Mouse (Mus musculus) lung, embryonic 16.5 days (tissue): Measurements from ENCODE around the gene Synpo2. TPM values are rescaled to one million over a fixed set of nuclear protein-coding genes. Genes with fewer than 3 reads are reported as not detected.
A peak's percentile ranks its signal among the peaks of the same experiment; 100 is the strongest.

Experiments used
- ATAC-seq: fragments of 200-750 bp; cut with Nextera tagmentation; 2 replicates; pipeline ENCODE4 v1.8.0; 2017; ENCODE audit warnings: low read depth, mild to moderate bottlenecking, moderate library complexity
- H3K27ac ChIP-seq: fragments of 300-500 bp; sonication (generic); 2 replicates; pipeline ENCODE4 v1.5.1; 2014; ENCODE audit warnings: mild to moderate bottlenecking, control low read depth, low read length
- H3K27me3 ChIP-seq: fragments of 300-500 bp; sonication (generic); 2 replicates; pipeline ENCODE4 v1.6.1; 2014; ENCODE audit warnings: low read depth, low read length, mixed read lengths; ENCODE audit not compliant: control insufficient read depth, insufficient read depth
- H3K36me3 ChIP-seq: fragments of 300-500 bp; sonication (generic); 2 replicates; pipeline ENCODE4 v1.6.1; 2014; ENCODE audit warnings: low read length; ENCODE audit not compliant: control insufficient read depth, insufficient read depth
- H3K4me1 ChIP-seq: fragments of 300-500 bp; sonication (generic); replicated peaks from 2 replicates; pipeline ENCODE4 v1.6.1; 2014; ENCODE audit warnings: low read length, mixed read lengths; ENCODE audit not compliant: control insufficient read depth, insufficient read depth
- H3K4me2 ChIP-seq: fragments of 300-500 bp; sonication (generic); 2 replicates; pipeline ENCODE4 v1.6.1; 2014; ENCODE audit warnings: low read depth, low read length, control low read depth
- H3K4me3 ChIP-seq: fragments of 300-500 bp; sonication (generic); 2 replicates; pipeline ENCODE4 v1.5.1; 2014; ENCODE audit warnings: mild to moderate bottlenecking, low read length, control low read depth
- H3K9ac ChIP-seq: fragments of 300-500 bp; sonication (generic); 2 replicates; pipeline ENCODE4 v1.6.1; 2014; ENCODE audit warnings: low read length, control low read depth
- H3K9me3 ChIP-seq: fragments of 300-500 bp; sonication (generic); 2 replicates; pipeline ENCODE4 v1.6.1; 2016; ENCODE audit warnings: low read length; ENCODE audit not compliant: control insufficient read depth
- WGBS: fragments of 180-500 bp; shearing (Covaris S2); extraction: QIAGEN DNeasy Blood & Tissue Kit; methylation state at CpG from one replicate; pipeline ENCODE4 v1.1.7; 2014; 5-methylcytosine and 5-hydroxymethylcytosine counted together
- polyA plus RNA-seq: library from polyadenylated mRNA; unstranded; fragments of >200 nt; fragmentation: Nextera tagmentation; extraction: Ambion mirVana; gene quantifications from 2 replicates; pipeline ENCODE4 v1.2.1, GENCODE M21; 2015

The Synpo2 gene
- polyA plus RNA-seq, result 9.1 and 12.1 TPM in 2 replicates

DNA sequence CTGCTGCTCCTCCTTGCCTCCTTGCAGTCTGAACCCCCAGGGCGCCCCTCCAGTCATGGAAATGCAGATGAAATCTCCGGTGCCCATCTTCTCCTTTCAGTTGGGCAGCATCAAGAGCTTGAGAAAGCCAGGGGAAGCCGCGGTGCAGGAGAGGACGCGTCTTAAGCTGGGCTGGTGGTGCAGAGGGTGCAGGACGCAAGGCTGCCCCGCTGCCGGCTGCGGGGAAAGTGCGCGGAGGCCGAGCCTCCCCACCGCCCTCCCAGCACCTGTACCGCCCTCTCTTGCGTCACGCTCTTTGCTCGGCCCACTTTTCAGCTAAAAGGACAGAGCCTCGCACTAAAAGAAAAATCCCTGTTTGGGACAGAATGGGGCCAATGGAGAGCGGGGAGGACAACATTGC, at the start of gene Synpo2:
TSS of gene Synpo2 (minus strand) at position 229 of the 400 bp plus-strand sequence.
- Histone ChIP-seq H3K27ac (no peak within 1 kb of the TSS), H3K4me3 (peak within 1 kb of the TSS; percentile 54), H3K9me3 (no peaks in the 10 kb centered on the region), H3K36me3 (no peaks in the 10 kb centered on the region), H3K4me2 (peak within 1 kb of the TSS; percentile 69), H3K9ac (peak within 1 kb of the TSS; percentile 61), H3K4me1 (peaks cover 6% of the 10 kb centered on the region; the same call in 1 of the 2 replicates), H3K27me3 (peaks cover 8% of the 10 kb centered on the region; the same call in 1 of the 2 replicates)
- WGBS, result under 1% methylated on average over 20 of the region's 20 CpGs
- ATAC-seq, result peak; percentile 84

GRCm38 (mm10) chr3:123285649-123286048, 49.7 kb upstream of the Synpo2 start:
- Histone ChIP-seq H3K9me3 (no peaks in the 10 kb centered on the region), H3K4me3 (no peak overlapping the region), H3K27ac (no peak overlapping the region), H3K27me3 (no peaks in the 10 kb centered on the region), H3K36me3 (peaks cover 13% of the 10 kb centered on the region), H3K4me1 (no peaks in the 10 kb centered on the region), H3K4me2 (no peak overlapping the region), H3K9ac (no peak overlapping the region)
- ATAC-seq, result peak; percentile 52; the same call in 1 of the 2 replicates

GRCm38 (mm10) chr3:123284284-123284683, 48.3 kb upstream of the Synpo2 start:
- H3K27me3 ChIP-seq, result no peaks in the 10 kb centered on the region
- ATAC-seq, result no peak
- no peaks in the 10 kb centered on the region for H3K4me1 ChIP-seq
- WGBS, result 94% methylated on average over 5 of the region's 5 CpGs
- no peak overlapping the region for H3K4me3 ChIP-seq
- H3K9me3 ChIP-seq, result no peaks in the 10 kb centered on the region
- H3K9ac ChIP-seq, result no peak overlapping the region
- H3K27ac ChIP-seq, result no peak overlapping the region
- H3K4me2 ChIP-seq, result no peak overlapping the region
- peaks cover 26% of the 10 kb centered on the region for H3K36me3 ChIP-seq

GRCm38 (mm10) chr3:123282866-123283615, 47.1 kb upstream of the Synpo2 start:
- no peak overlapping the region for H3K4me2 ChIP-seq
- peaks cover 32% of the 10 kb centered on the region for H3K36me3 ChIP-seq
- H3K27me3 ChIP-seq, result no peaks in the 10 kb centered on the region
- H3K27ac ChIP-seq, result no peak overlapping the region
- H3K4me1 ChIP-seq, result no peaks in the 10 kb centered on the region
- no peak overlapping the region for H3K4me3 ChIP-seq
- H3K9me3 ChIP-seq, result no peaks in the 10 kb centered on the region
- no peak overlapping the region for H3K9ac ChIP-seq
- 65% methylated on average over 12 of the region's 12 CpGs for WGBS
- ATAC-seq, result no peak

- Histone ChIP-seq H3K4me2 (peak overlapping the region; percentile 61), H3K9ac (peak overlapping the region; percentile 83), H3K27ac (peak overlapping the region; percentile 74), H3K9me3 (no peaks in the 10 kb centered on the region), H3K36me3 (peaks cover 21% of the 10 kb centered on the region), H3K4me3 (peak overlapping the region; percentile 73), H3K27me3 (no peaks in the 10 kb centered on the region), H3K4me1 (0 out of 2 replicates have a peak, but pooled peaks cover 4% of the 10 kb centered on the region)
- peak; percentile 71 for ATAC-seq
- WGBS, result 0% methylated on average over 24 of the region's 25 CpGs
Observed at GRCm38 (mm10) chr3:123267741-123268201, 31.8 kb upstream of the Synpo2 start.

- no peaks in the 10 kb centered on the region for H3K27me3 ChIP-seq
- 0 out of 2 replicates have a peak, but pooled peaks cover 4% of the 10 kb centered on the region for H3K4me1 ChIP-seq
- no peaks in the 10 kb centered on the region for H3K9me3 ChIP-seq
- H3K4me3 ChIP-seq, result peak within 1 kb of the TSS; percentile 73
- peaks cover 17% of the 10 kb centered on the region for H3K36me3 ChIP-seq
- peak within 1 kb of the TSS; percentile 83 for H3K9ac ChIP-seq
- peak within 1 kb of the TSS; percentile 61 for H3K4me2 ChIP-seq
- ATAC-seq, result peak; percentile 91
- peak within 1 kb of the TSS; percentile 74 for H3K27ac ChIP-seq
- 2% methylated on average over 56 of the region's 68 CpGs for WGBS
Observed at GRCm38 (mm10) chr3:123266753-123267651, 31.1 kb upstream of the Synpo2 start, which contains the start of gene Sec24d. Gene Sec24d, plus strand, starts transcription at chr3:123267455.

- Histone ChIP-seq H3K4me2 (peak overlapping the region; percentile 39), H3K9ac (peak overlapping the region; percentile 61), H3K9me3 (no peaks in the 10 kb centered on the region), H3K36me3 (peaks cover 2% of the 10 kb centered on the region; the same call in 1 of the 2 replicates), H3K4me1 (0 out of 2 replicates have a peak, but pooled peaks cover 4% of the 10 kb centered on the region), H3K27ac (no peak overlapping the region), H3K27me3 (no peaks in the 10 kb centered on the region), H3K4me3 (peak overlapping the region; percentile 45)
- no peak for ATAC-seq
- WGBS, result 23% methylated on average over 6 of the region's 6 CpGs
Observed at GRCm38 (mm10) chr3:123264706-123265105, 28.8 kb upstream of the Synpo2 start.

DNA sequence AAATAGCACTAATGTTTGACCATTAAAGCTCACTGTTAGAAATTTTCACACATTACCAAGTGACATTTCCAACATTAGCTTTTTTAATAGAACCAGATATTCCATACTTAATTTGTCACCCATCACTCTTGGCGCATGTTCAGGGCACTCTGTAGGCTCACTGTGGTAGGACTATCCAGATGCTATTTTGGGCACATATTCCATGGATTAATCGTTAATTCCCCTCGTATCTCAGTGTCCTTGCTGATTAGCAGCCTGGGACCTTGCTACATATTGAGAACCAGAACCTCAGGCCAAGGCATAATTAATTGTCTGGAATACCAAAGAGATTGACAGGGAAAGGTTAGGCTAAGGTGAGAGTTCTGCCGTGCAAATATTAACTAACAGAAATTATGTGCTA, 22.8 kb upstream of the Synpo2 start:
- 63% methylated on average over 4 of the region's 4 CpGs for WGBS
- H3K36me3 ChIP-seq, result no peaks in the 10 kb centered on the region
- H3K9ac ChIP-seq, result no peak overlapping the region
- no peak overlapping the region for H3K4me2 ChIP-seq
- ATAC-seq, result no peak
- no peaks in the 10 kb centered on the region for H3K27me3 ChIP-seq
- H3K27ac ChIP-seq, result no peak overlapping the region
- no peak overlapping the region for H3K4me3 ChIP-seq
- no peaks in the 10 kb centered on the region for H3K9me3 ChIP-seq
- no peaks in the 10 kb centered on the region for H3K4me1 ChIP-seq
